Mouse (Mus musculus) olfactory bulb, adult 2 months (tissue): ENCODE measurements around the gene Rrp1.

Experiments
- CTCF ChIP-seq: fragments of 200-500 bp; IDR thresholded peaks from 2 replicates; pipeline ENCODE4 v1.5.1; 2012; ENCODE audit warnings: low read depth, mild to moderate bottlenecking, low read length, moderate library complexity; ENCODE audit not compliant: insufficient read depth
- POLR2A ChIP-seq: fragments of 200-500 bp; IDR thresholded peaks from 2 replicates; pipeline ENCODE4 v1.6.1; 2012; ENCODE audit warnings: mild to moderate bottlenecking, low read depth, low read length, moderate library complexity; ENCODE audit not compliant: insufficient read depth

DNA sequence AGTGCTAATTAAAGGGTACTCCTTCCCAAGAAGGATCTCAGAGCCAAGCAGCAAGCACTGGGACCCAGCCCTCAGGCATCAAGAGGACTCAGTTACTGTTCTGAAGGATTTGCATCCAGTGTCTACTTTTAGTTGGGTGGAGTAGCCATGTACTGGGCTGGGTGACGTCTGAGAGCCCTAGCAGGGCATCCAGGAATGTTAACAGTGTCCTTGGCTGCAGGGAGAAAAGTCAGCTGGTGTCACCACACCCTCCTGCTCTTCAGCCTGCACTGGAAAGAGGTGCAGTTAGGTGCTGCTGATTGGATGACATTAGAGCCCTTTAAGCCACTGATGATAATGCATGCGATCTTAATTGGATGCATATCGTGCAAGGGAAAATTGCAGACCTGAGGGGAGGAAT is 20.0 kb upstream of the Rrp1 start:
- no peak for TF ChIP-seq CTCF
- TF ChIP-seq POLR2A, result no peak
